Mouse (Mus musculus): Measurements from ENCODE around the gene Nusap1. TPM values are rescaled to one million over a fixed set of nuclear protein-coding genes. Genes with fewer than 3 reads are reported as not detected.

Nusap1 gene
- polyA plus RNA-seq, 1 experiment from 2014 or later: 23.7 TPM

DNA sequence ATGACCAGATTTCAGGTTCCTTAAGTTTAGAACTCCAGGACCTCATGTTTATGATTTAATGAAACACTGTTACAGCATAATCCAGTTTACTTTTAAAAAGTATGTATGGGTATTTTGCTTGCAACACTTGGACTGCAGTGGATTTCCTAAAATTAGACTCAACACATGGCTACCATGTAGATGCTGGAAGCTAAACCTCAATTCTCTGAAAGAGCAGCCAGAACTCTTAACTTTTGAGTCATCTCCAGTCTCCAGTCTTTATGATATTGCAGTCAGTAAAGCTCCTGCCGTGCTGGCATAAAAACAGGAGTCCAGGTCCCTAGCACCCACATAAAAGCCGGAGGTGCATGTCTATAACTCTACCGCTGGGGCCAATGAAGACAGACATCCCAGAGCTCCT is 81.9 kb downstream of the Nusap1 start:
- H3K4me1 ChIP-seq (replicated peaks; ENCODE audit: control insufficient read depth, insufficient read depth): no peaks in the 10 kb centered on the region
- H3K27me3 ChIP-seq (ENCODE audit: control insufficient read depth, insufficient read depth, low read length): no peaks in the 10 kb centered on the region
- H3K27ac ChIP-seq (replicated peaks): no peak overlapping the region
- H3K9ac ChIP-seq (ENCODE audit: low read length): no peak overlapping the region
- no peaks in the 10 kb centered on the region for H3K9me3 ChIP-seq (ENCODE audit: control insufficient read depth, low read length)
- no peak for TF ChIP-seq CTCF (IDR thresholded peaks at IDR 0.05; ENCODE audit: low read depth)
- no peak for TF ChIP-seq EP300 (optimal IDR thresholded peaks at IDR 0.05)
- H3K4me2 ChIP-seq (replicated peaks; ENCODE audit: low read depth): no peak overlapping the region
- 95% methylated on average over 3 of the region's 3 CpGs for WGBS
- no peak overlapping the region for H3K4me3 ChIP-seq (ENCODE audit: low read depth, low read length)
- H3K36me3 ChIP-seq (ENCODE audit: control insufficient read depth, insufficient read depth, low read length): no peaks in the 10 kb centered on the region; the same call in 1 of the 2 replicates
- ATAC-seq (ENCODE audit: low FRiP score, low TSS enrichment) (no peak), DNase-seq (ENCODE audit: low spot score) (no peak)

Other genes starting within 250 kb of the Nusap1 start
- gene Ino80, start 140.6 kb upstream of the Nusap1 start, polyA plus RNA-seq (2015; fragmentation: Nextera tagmentation; extraction: Ambion mirVana): 1.9 and 2.0 TPM in 2 replicates
- 0.16 and 0.35 TPM in 2 replicates for gene Exd1, start 70.7 kb upstream of the Nusap1 start, polyA plus RNA-seq (2015; fragmentation: Nextera tagmentation; extraction: Ambion mirVana)
- 127 and 134 TPM in 2 replicates for gene Chp1, start 70.6 kb upstream of the Nusap1 start, polyA plus RNA-seq (2015; fragmentation: Nextera tagmentation; extraction: Ambion mirVana)
- 8.5 and 9.3 TPM in 2 replicates for gene Oip5, start 171 bp downstream of the Nusap1 start, polyA plus RNA-seq (2015; fragmentation: Nextera tagmentation; extraction: Ambion mirVana)
- gene Ndufaf1, start 44.5 kb downstream of the Nusap1 start, polyA plus RNA-seq (2015; fragmentation: Nextera tagmentation; extraction: Ambion mirVana): 28.0 and 28.6 TPM in 2 replicates
- gene Rtf1, start 56.8 kb downstream of the Nusap1 start, polyA plus RNA-seq (2015; fragmentation: Nextera tagmentation; extraction: Ambion mirVana): 27.4 and 33.2 TPM in 2 replicates
- 9.8 and 12.1 TPM in 2 replicates for gene Itpka, start 124.0 kb downstream of the Nusap1 start, polyA plus RNA-seq (2015; fragmentation: Nextera tagmentation; extraction: Ambion mirVana)
- gene Ltk, start 142.1 kb downstream of the Nusap1 start, polyA plus RNA-seq (2015; fragmentation: Nextera tagmentation; extraction: Ambion mirVana): 2.2 and 2.3 TPM in 2 replicates
- gene Rpap1, start 169.2 kb downstream of the Nusap1 start, polyA plus RNA-seq (2015; fragmentation: Nextera tagmentation; extraction: Ambion mirVana): 10.1 and 10.4 TPM in 2 replicates
- gene Tyro3, start 179.4 kb downstream of the Nusap1 start, polyA plus RNA-seq (2015; fragmentation: Nextera tagmentation; extraction: Ambion mirVana): 20.6 and 22.8 TPM in 2 replicates

All from stomach, postnatal 0 days (tissue).